Mouse (Mus musculus): ENCODE data around the gene Azin2. TPM values are rescaled to one million over a fixed set of nuclear protein-coding genes. Genes with fewer than 3 reads are reported as not detected.
A peak's percentile ranks its signal among the peaks of the same experiment; 100 is the strongest.

The Azin2 gene
- total and polyA plus RNA-seq, 3 experiments = 0.39 to 2.3 TPM; not detected in 1

GRCm38 (mm10) chr4:128969607-128970416 is 7.6 kb upstream of the Azin2 start:
- no peaks in the 10 kb centered on the region for H3K4me1 ChIP-seq (ENCODE audit: control insufficient read depth in 1 of 2, insufficient read depth in 2 of 2, low read length in 2 of 2)
- no peak overlapping the region for H3K27ac ChIP-seq (ENCODE audit: control insufficient read depth, low read depth, low read length)
- no peak overlapping the region for H3K4me3 ChIP-seq (ENCODE audit: control insufficient read depth in 1 of 2, insufficient read depth in 1 of 2, low read depth in 2 of 2, low read length in 2 of 2)
- no peaks in the 10 kb centered on the region for H3K36me3 ChIP-seq (ENCODE audit: control insufficient read depth in 1 of 2, insufficient read depth in 2 of 2, low read length in 2 of 2)
- H3K79me2 ChIP-seq (ENCODE audit: control insufficient read depth, insufficient read depth, low read length, poor library complexity) = no peaks in the 10 kb centered on the region
- no peak for DNase-seq (ENCODE audit: low read depth, low spot score)
- TF ChIP-seq MEF2A (IDR thresholded peaks at IDR 0.05; ENCODE audit: extremely low read depth, insufficient replicate concordance, low read depth, low read length, poor library complexity, severe bottlenecking) (no peak), RAD21 (IDR thresholded peaks at IDR 0.05; ENCODE audit: low read depth, low read length) (no peak), NRF1 (IDR thresholded peaks at IDR 0.05; ENCODE audit: insufficient read depth, low read depth, low read length, poor library complexity, severe bottlenecking) (no peak), ZC3H11A (IDR thresholded peaks at IDR 0.05; ENCODE audit: low read depth, low read length) (no peak), CHD1 (IDR thresholded peaks at IDR 0.05; ENCODE audit: low read depth, low read length) (no peak), CTCF (IDR thresholded peaks at IDR 0.05 in 2 of 3, conservative IDR thresholded peaks at IDR 0.05 in 1 of 3; ENCODE audit: control insufficient read depth in 1 of 3, insufficient read depth in 1 of 3, low read depth in 2 of 3, low read length in 3 of 3, poor library complexity in 1 of 3, severe bottlenecking in 1 of 3) (no peak), TAL1 (IDR thresholded peaks at IDR 0.05; ENCODE audit: low read length) (no peak), CHD2 (IDR thresholded peaks at IDR 0.05; ENCODE audit: low read length) (no peak), JUND (IDR thresholded peaks at IDR 0.05; ENCODE audit: low read depth, low read length) (no peak), SMC3 (IDR thresholded peaks at IDR 0.05; ENCODE audit: low read depth, low read length) (no peak), TCF12 (IDR thresholded peaks at IDR 0.05; ENCODE audit: low read depth, low read length) (no peak), TBP (IDR thresholded peaks at IDR 0.05; ENCODE audit: low read depth, low read length) (no peak)
- H3K9ac ChIP-seq (ENCODE audit: control insufficient read depth, low read depth, low read length, poor library complexity, severe bottlenecking) = no peak overlapping the region
- H3K27me3 ChIP-seq (ENCODE audit: control insufficient read depth in 1 of 2, insufficient read depth in 2 of 2, low read length in 2 of 2) = peaks cover 0 to 3% of the 10 kb centered on the region in 2 experiments; a peak in 1 of 4 replicates
- no peaks in the 10 kb centered on the region for H3K9me3 ChIP-seq (replicated peaks; ENCODE audit: insufficient read depth, low read length)

GRCm38 (mm10) chr4:128969081-128969480 is 6.8 kb upstream of the Azin2 start:
- no peaks in the 10 kb centered on the region for H3K79me2 ChIP-seq (ENCODE audit: control insufficient read depth, insufficient read depth, low read length, poor library complexity)
- peaks cover 0 to 5% of the 10 kb centered on the region in 2 experiments; a peak in 2 of 4 replicates for H3K27me3 ChIP-seq (ENCODE audit: control insufficient read depth in 1 of 2, insufficient read depth in 2 of 2, low read length in 2 of 2)
- H3K9me3 ChIP-seq (replicated peaks; ENCODE audit: insufficient read depth, low read length) = no peaks in the 10 kb centered on the region
- no peak overlapping the region for H3K27ac ChIP-seq (ENCODE audit: control insufficient read depth, low read depth, low read length)
- DNase-seq (ENCODE audit: low read depth, low spot score) = no peak
- H3K9ac ChIP-seq (ENCODE audit: control insufficient read depth, low read depth, low read length, poor library complexity, severe bottlenecking) = no peak overlapping the region
- H3K4me1 ChIP-seq (ENCODE audit: control insufficient read depth in 1 of 2, insufficient read depth in 2 of 2, low read length in 2 of 2) = no peaks in the 10 kb centered on the region
- 0 out of 2 replicates have a peak, but pooled peaks have one; percentile 48 for TF ChIP-seq USF1 (IDR thresholded peaks at IDR 0.05; ENCODE audit: low read depth, low read length)
- TF ChIP-seq ZC3H11A (IDR thresholded peaks at IDR 0.05; ENCODE audit: low read depth, low read length) = no peak
- no peak overlapping the region for H3K4me3 ChIP-seq (ENCODE audit: control insufficient read depth in 1 of 2, insufficient read depth in 1 of 2, low read depth in 2 of 2, low read length in 2 of 2)
- no peaks in the 10 kb centered on the region for H3K36me3 ChIP-seq (ENCODE audit: control insufficient read depth in 1 of 2, insufficient read depth in 2 of 2, low read length in 2 of 2)

Measured in MEL (cell line).